Mouse (Mus musculus) lung, embryonic 15.5 days (tissue): ENCODE measurements at regions not wholly inside any gene's neighbourhood (a gene's known extent, or its start where the extent isn't known, plus 50 kb on each side); places are given as distances from the start of the nearest gene placed in this dataset.

Experiments
- ATAC-seq: fragments of 200-750 bp; cut with Nextera tagmentation; 2 replicates; pipeline ENCODE4 v1.8.0; 2017; ENCODE audit warnings: moderate number of reproducible peaks, borderline replicate concordance; ENCODE audit not compliant: low FRiP score, low TSS enrichment; ENCODE audit errors: extremely low read depth
- H3K27ac ChIP-seq: fragments of 300-500 bp; sonication (generic); 2 replicates; pipeline ENCODE4 v1.5.1; 2015; ENCODE audit warnings: moderate library complexity, mild to moderate bottlenecking, inconsistent platforms
- H3K27me3 ChIP-seq: fragments of 300-500 bp; sonication (generic); 2 replicates; pipeline ENCODE4 v1.6.1; 2015; ENCODE audit warnings: inconsistent platforms
- H3K36me3 ChIP-seq: fragments of 300-500 bp; sonication (generic); 2 replicates; pipeline ENCODE4 v1.6.1; 2015; ENCODE audit warnings: inconsistent platforms
- H3K4me1 ChIP-seq: fragments of 300-500 bp; sonication (generic); 2 replicates; pipeline ENCODE4 v1.6.1; 2015; ENCODE audit warnings: inconsistent platforms
- H3K4me2 ChIP-seq: fragments of 300-500 bp; sonication (generic); 2 replicates; pipeline ENCODE4 v1.6.1; 2015; ENCODE audit warnings: inconsistent platforms, mild to moderate bottlenecking, moderate library complexity
- H3K4me3 ChIP-seq: fragments of 300-500 bp; sonication (generic); 2 replicates; pipeline ENCODE4 v1.5.1; 2015; ENCODE audit warnings: mild to moderate bottlenecking, inconsistent platforms
- H3K9ac ChIP-seq: fragments of 300-500 bp; sonication (generic); 2 replicates; pipeline ENCODE4 v1.6.1; 2015; ENCODE audit warnings: inconsistent platforms
- H3K9me3 ChIP-seq: fragments of 300-500 bp; sonication (generic); 2 replicates; pipeline ENCODE4 v1.6.1; 2016; ENCODE audit warnings: inconsistent platforms
- WGBS: fragments of 180-500 bp; shearing (Covaris S2); methylation state at CpG from one replicate; pipeline ENCODE4 v1.1.7; 2015; 5-methylcytosine and 5-hydroxymethylcytosine counted together

GRCm38 (mm10) chr8:126791069-126791468, 154.6 kb downstream of the Tomm20 start:
- Histone ChIP-seq H3K9ac (no peak overlapping the region), H3K9me3 (0 out of 2 replicates have a peak, but pooled peaks cover under 1% of the 10 kb centered on the region), H3K4me1 (peaks cover 13% of the 10 kb centered on the region), H3K4me3 (no peak overlapping the region), H3K36me3 (no peaks in the 10 kb centered on the region), H3K27me3 (no peaks in the 10 kb centered on the region), H3K4me2 (no peak overlapping the region), H3K27ac (no peak overlapping the region)
- WGBS = 56% methylated on average over 4 of the region's 4 CpGs
- ATAC-seq = no peak

GRCm38 (mm10) chr8:126790214-126790613, 155.4 kb downstream of the Tomm20 start:
- Histone ChIP-seq H3K4me3 (no peak overlapping the region), H3K4me1 (peaks cover 13% of the 10 kb centered on the region), H3K27me3 (no peaks in the 10 kb centered on the region), H3K9me3 (0 out of 2 replicates have a peak, but pooled peaks cover 6% of the 10 kb centered on the region), H3K9ac (no peak overlapping the region), H3K4me2 (no peak overlapping the region), H3K36me3 (no peaks in the 10 kb centered on the region), H3K27ac (no peak overlapping the region)
- no peak for ATAC-seq
- 87% methylated on average over 9 of the region's 9 CpGs for WGBS

- Histone ChIP-seq H3K36me3 (no peaks in the 10 kb centered on the region), H3K9me3 (0 out of 2 replicates have a peak, but pooled peaks cover 6% of the 10 kb centered on the region), H3K9ac (no peak overlapping the region), H3K27me3 (no peaks in the 10 kb centered on the region), H3K4me1 (peaks cover 13% of the 10 kb centered on the region), H3K27ac (peak overlapping the region; percentile 64), H3K4me3 (no peak overlapping the region), H3K4me2 (no peak overlapping the region; the same call in 1 of the 2 replicates)
- 24% methylated on average over 4 of the region's 4 CpGs for WGBS
- ATAC-seq = no peak
These were observed 156.6 kb downstream of the Tomm20 start for GRCm38 (mm10) chr8:126789076-126789475.

- Histone ChIP-seq H3K9me3 (0 out of 2 replicates have a peak, but pooled peaks cover 6% of the 10 kb centered on the region), H3K27me3 (no peaks in the 10 kb centered on the region), H3K36me3 (no peaks in the 10 kb centered on the region), H3K4me1 (peaks cover 13% of the 10 kb centered on the region), H3K27ac (peak overlapping the region; percentile 64), H3K4me3 (no peak overlapping the region), H3K9ac (no peak overlapping the region), H3K4me2 (no peak overlapping the region; the same call in 1 of the 2 replicates)
- WGBS = 21% methylated on average over 4 of the region's 4 CpGs
- ATAC-seq = no peak
These were observed 157.0 kb downstream of the Tomm20 start for GRCm38 (mm10) chr8:126788669-126789068.

GRCm38 (mm10) chr8:126787398-126787797, 158.2 kb downstream of the Tomm20 start:
- Histone ChIP-seq H3K4me3 (no peak overlapping the region), H3K4me2 (no peak overlapping the region), H3K9ac (no peak overlapping the region), H3K27ac (no peak overlapping the region), H3K36me3 (no peaks in the 10 kb centered on the region), H3K27me3 (no peaks in the 10 kb centered on the region), H3K9me3 (0 out of 2 replicates have a peak, but pooled peaks cover 6% of the 10 kb centered on the region), H3K4me1 (peaks cover 13% of the 10 kb centered on the region)
- WGBS = 73% methylated on average over 8 of the region's 8 CpGs
- ATAC-seq = no peak

- H3K9ac ChIP-seq = no peak overlapping the region
- H3K27me3 ChIP-seq = no peaks in the 10 kb centered on the region
- 0 out of 2 replicates have a peak, but pooled peaks cover 6% of the 10 kb centered on the region for H3K9me3 ChIP-seq
- peaks cover 13% of the 10 kb centered on the region for H3K4me1 ChIP-seq
- no peak overlapping the region for H3K27ac ChIP-seq
- no peak for ATAC-seq
- H3K4me3 ChIP-seq = no peak overlapping the region
- no peak overlapping the region for H3K4me2 ChIP-seq
- 67% methylated on average over 3 of the region's 3 CpGs for WGBS
- H3K36me3 ChIP-seq = no peaks in the 10 kb centered on the region
These were observed 160.4 kb downstream of the Tomm20 start for GRCm38 (mm10) chr8:126785211-126785610.

- no peak for ATAC-seq
- 66% methylated on average over 4 of the region's 4 CpGs for WGBS
- H3K36me3 ChIP-seq = no peaks in the 10 kb centered on the region
- no peak overlapping the region for H3K27ac ChIP-seq
- H3K4me2 ChIP-seq = no peak overlapping the region
- H3K9me3 ChIP-seq = 0 out of 2 replicates have a peak, but pooled peaks cover 6% of the 10 kb centered on the region
- no peaks in the 10 kb centered on the region for H3K27me3 ChIP-seq
- peaks cover 13% of the 10 kb centered on the region for H3K4me1 ChIP-seq
- H3K9ac ChIP-seq = no peak overlapping the region
- H3K4me3 ChIP-seq = no peak overlapping the region
These were observed 161.0 kb downstream of the Tomm20 start for GRCm38 (mm10) chr8:126784604-126785003.

- Histone ChIP-seq H3K9me3 (0 out of 2 replicates have a peak, but pooled peaks cover 6% of the 10 kb centered on the region), H3K4me1 (peaks cover 8% of the 10 kb centered on the region), H3K9ac (no peak overlapping the region), H3K4me3 (no peak overlapping the region), H3K36me3 (no peaks in the 10 kb centered on the region), H3K4me2 (no peak overlapping the region), H3K27ac (no peak overlapping the region), H3K27me3 (no peaks in the 10 kb centered on the region)
- ATAC-seq = no peak
- 54% methylated on average over 12 of the region's 12 CpGs for WGBS
These were observed 161.8 kb downstream of the Tomm20 start for GRCm38 (mm10) chr8:126783703-126784440.

- H3K36me3 ChIP-seq = no peaks in the 10 kb centered on the region
- no peak overlapping the region for H3K27ac ChIP-seq
- H3K4me1 ChIP-seq = no peaks in the 10 kb centered on the region
- no peak for ATAC-seq
- H3K4me3 ChIP-seq = no peak overlapping the region
- no peaks in the 10 kb centered on the region for H3K9me3 ChIP-seq
- no peak overlapping the region for H3K4me2 ChIP-seq
- no peak overlapping the region for H3K9ac ChIP-seq
- 83% methylated on average over 7 of the region's 7 CpGs for WGBS
- H3K27me3 ChIP-seq = no peaks in the 10 kb centered on the region
These were observed 167.0 kb downstream of the Tomm20 start for GRCm38 (mm10) chr8:126778673-126779072.

- Histone ChIP-seq H3K4me3 (no peak overlapping the region), H3K36me3 (no peaks in the 10 kb centered on the region), H3K9ac (no peak overlapping the region), H3K27ac (no peak overlapping the region), H3K4me1 (no peaks in the 10 kb centered on the region), H3K4me2 (no peak overlapping the region), H3K27me3 (no peaks in the 10 kb centered on the region), H3K9me3 (no peaks in the 10 kb centered on the region)
- no peak for ATAC-seq
- WGBS = 67% methylated on average over 7 of the region's 7 CpGs
These were observed 167.5 kb downstream of the Tomm20 start for GRCm38 (mm10) chr8:126778131-126778530.

- Histone ChIP-seq H3K4me2 (no peak overlapping the region), H3K9me3 (no peaks in the 10 kb centered on the region), H3K36me3 (no peaks in the 10 kb centered on the region), H3K27ac (no peak overlapping the region), H3K4me1 (no peaks in the 10 kb centered on the region), H3K4me3 (no peak overlapping the region), H3K27me3 (no peaks in the 10 kb centered on the region), H3K9ac (no peak overlapping the region)
- WGBS = 73% methylated on average over 11 of the region's 11 CpGs
- ATAC-seq = no peak
These were observed 168.8 kb downstream of the Tomm20 start for GRCm38 (mm10) chr8:126776605-126777469.

- Histone ChIP-seq H3K4me2 (no peak overlapping the region), H3K27me3 (no peaks in the 10 kb centered on the region), H3K4me3 (no peak overlapping the region), H3K9ac (no peak overlapping the region), H3K9me3 (no peaks in the 10 kb centered on the region), H3K4me1 (no peaks in the 10 kb centered on the region), H3K36me3 (no peaks in the 10 kb centered on the region), H3K27ac (no peak overlapping the region)
- 46% methylated on average over 3 of the region's 3 CpGs for WGBS
- no peak for ATAC-seq
These were observed 170.3 kb downstream of the Tomm20 start for GRCm38 (mm10) chr8:126775334-126775733.
